Mouse (Mus musculus): Measurements from ENCODE around the gene Cct7. TPM values are rescaled to one million over a fixed set of nuclear protein-coding genes. Genes with fewer than 3 reads are reported as not detected.
"Not testable (repeated sequence)": the region's sequence is repeated elsewhere in the genome, so short reads cannot be mapped to it uniquely, and the experiment has no call there.

Gene Cct7
- 100 to 1,000 TPM; 214 to 247 (median 220) TPM for total RNA-seq (2022)

DNA sequence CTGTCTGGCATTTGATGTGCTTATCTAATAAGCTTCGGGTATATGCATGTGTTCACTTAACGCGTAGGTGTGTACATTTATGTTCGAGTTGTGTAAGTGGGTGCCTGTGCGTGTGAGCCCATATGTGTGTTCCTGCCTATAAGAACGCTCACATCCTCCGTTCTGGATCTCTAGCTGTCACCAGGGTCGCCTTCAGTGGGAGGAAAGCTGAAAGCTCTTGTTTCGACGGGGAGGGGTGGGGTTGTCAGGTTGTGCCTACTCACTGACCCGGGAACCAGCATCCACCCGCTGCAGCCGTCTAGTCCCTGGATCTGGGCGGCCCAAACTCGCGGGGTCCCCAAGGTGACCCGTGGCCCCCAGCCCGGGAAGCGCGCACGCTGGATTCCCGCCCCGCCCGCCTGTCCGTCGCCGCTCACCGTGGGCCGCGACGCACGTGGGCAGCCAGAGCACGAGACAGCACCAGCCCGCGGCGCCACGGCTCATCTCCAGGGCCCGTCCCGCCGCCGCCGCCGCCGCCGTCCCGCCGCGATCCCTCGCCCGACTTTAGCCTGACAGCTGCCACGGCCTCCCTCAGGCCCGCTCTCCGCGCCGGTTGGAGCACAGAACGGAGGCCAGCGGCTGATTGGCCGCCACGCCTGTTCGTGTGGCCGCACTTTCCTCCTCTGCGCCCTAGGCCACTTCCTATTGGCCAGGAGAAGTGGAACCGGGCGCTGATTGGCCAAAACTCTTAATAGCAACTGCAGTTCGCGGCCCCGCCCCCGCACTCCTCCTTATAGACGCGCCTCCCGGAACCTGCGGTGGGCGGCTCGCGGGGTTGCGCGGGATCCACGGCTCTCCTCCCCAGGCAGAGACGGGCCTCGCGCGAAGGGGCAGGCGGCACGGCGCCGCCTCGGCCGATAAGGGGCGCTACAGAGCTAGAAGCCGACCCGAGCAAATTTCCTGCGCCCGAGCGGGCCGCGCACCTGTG lies at the start of gene Cct7:
Gene Cct7 (plus strand): TSS at position 818 of the 967 bp plus-strand sequence.
- peak; percentile 98 to 99 for DNase-seq (ENCODE audit: low spot score in 2 of 2)

GRCm38 (mm10) chr6:85402613-85403012 lies 48.7 kb upstream of the Cct7 start:
- no peak for DNase-seq (ENCODE audit: low spot score in 2 of 2)

- DNase-seq (ENCODE audit: low spot score in 2 of 2) = no peak
Measured at GRCm38 (mm10) chr6:85403039-85403438, 48.3 kb upstream of the Cct7 start.

DNA sequence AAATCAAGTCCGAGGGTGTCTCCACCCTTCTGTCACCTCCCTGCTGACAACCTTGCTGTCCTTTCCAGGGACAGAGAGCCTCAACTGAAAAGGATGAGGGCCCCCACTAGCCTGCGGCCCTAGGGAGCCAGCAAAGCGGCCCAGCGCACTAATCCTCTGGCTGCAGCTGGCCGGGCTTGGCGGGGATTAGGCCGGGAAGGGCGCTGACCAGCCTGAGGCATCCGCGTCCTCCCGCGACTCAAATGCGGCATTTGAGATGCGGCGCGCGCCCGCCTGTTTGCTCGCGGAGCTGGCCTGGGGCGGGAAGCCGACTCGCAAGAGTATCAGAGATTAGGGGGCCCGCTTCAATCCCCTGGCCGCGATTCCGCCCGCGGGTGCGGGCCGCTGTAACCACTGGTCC lies 42.3 kb upstream of the Cct7 start:
- DNase-seq (ENCODE audit: low spot score in 2 of 2) = no peak

- DNase-seq (ENCODE audit: low spot score in 2 of 2) = no peak
Measured at GRCm38 (mm10) chr6:85410771-85411273, 40.5 kb upstream of the Cct7 start.

- DNase-seq (ENCODE audit: low spot score in 2 of 2) = no peak
Measured at GRCm38 (mm10) chr6:85415829-85416228, 35.5 kb upstream of the Cct7 start.

GRCm38 (mm10) chr6:85419150-85419549 lies 32.2 kb upstream of the Cct7 start:
- no peak for DNase-seq (ENCODE audit: low spot score in 2 of 2)

GRCm38 (mm10) chr6:85423836-85424379 lies 27.4 kb upstream of the Cct7 start, which contains the start of gene Noto:
Gene Noto, plus strand, starts transcription at chr6:85423886.
- DNase-seq (ENCODE audit: low spot score in 2 of 2) = no peak

GRCm38 (mm10) chr6:85431274-85431841 lies 20.0 kb upstream of the Cct7 start:
- DNase-seq (ENCODE audit: low spot score in 2 of 2) = no peak

DNA sequence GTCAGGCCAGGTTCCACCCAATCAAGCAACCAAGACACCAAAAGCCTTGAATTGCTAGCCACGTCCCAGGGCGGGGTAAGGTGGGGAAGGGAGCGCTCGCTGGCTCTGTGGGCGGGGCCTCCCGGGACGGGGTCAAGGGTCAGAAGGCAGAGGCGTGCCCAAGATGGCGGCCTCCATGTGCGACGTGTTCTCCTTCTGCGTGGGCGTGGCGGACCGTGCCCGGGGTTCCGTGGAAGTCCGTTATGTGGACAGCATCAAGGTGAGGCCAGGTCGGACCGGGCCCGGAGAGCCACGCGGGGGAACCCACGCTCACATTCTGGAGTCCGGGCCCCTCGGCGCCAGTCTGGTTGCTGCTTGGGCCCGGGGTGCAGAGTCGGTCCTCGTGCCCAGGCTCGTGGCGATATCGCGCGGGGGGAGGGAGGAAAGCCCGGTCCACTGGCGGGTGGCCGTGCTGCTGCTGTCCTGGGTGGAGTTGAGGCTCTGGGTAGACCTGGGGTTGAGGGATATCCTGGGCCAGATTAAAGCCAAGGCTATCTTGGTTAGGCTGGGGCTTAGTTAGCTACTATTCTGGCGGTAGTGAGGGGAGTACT lies 19.4 kb upstream of the Cct7 start, which contains the start of gene Smyd5:
Gene Smyd5 (plus strand): TSS at position 148 of the 590 bp plus-strand sequence.
- DNase-seq (ENCODE audit: low spot score in 2 of 2) = peak; percentile 75 to 80

DNA sequence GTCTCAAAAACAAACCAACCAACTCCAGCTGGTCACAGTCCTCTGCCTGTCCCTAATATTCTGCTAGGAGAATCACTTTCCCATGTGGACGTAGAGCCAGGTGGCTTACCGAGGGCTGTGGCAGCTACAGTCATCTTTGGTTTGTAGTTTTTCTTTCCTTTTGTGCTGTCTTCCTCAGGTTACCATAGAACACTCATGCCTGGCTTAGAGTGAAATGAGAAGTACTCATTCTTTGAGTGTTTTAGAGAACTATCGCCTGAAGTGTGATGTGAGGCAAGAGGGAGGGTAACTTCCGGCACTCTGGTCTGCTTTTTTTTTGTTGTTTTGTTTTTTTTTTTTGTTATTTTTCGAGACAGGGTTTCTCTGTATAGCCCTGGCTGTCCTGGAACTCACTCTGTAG lies 17.4 kb upstream of the Cct7 start:
- no peak for DNase-seq (ENCODE audit: low spot score in 2 of 2)

GRCm38 (mm10) chr6:85436204-85436603 lies 15.1 kb upstream of the Cct7 start:
- DNase-seq (ENCODE audit: low spot score in 2 of 2) = no peak

- DNase-seq (ENCODE audit: low spot score in 2 of 2) = no peak
Measured at GRCm38 (mm10) chr6:85436631-85437030, 14.7 kb upstream of the Cct7 start.

DNA sequence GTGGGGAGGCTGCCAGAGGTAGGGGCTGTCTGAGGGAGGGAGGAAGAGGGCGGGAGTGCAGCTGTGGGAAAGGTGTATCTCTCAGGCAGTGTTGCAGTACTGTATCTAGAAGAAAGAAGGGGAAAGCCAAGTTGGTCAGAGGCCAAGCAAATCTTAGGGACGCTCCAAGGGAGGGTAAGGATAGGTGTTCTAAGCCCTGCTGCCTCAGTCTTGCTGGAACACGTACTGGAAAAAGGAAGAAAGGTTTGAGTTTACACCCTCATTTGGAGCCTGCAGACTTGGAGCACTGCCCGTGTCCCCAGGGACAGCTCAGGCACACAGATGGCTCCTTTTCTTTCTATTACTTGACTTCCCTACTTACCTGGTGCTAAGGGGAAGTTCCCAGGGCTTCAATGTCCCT lies 10.2 kb upstream of the Cct7 start:
- no peak for DNase-seq (ENCODE audit: low spot score in 2 of 2)

GRCm38 (mm10) chr6:85443488-85444233 lies 7.7 kb upstream of the Cct7 start:
- DNase-seq (ENCODE audit: low spot score in 2 of 2) = no peak

GRCm38 (mm10) chr6:85444266-85444965 lies 6.9 kb upstream of the Cct7 start:
- DNase-seq (ENCODE audit: low spot score in 2 of 2) = no peak

- DNase-seq (ENCODE audit: low spot score in 2 of 2) = no peak
Measured at GRCm38 (mm10) chr6:85445286-85445685, 6.0 kb upstream of the Cct7 start.

DNA sequence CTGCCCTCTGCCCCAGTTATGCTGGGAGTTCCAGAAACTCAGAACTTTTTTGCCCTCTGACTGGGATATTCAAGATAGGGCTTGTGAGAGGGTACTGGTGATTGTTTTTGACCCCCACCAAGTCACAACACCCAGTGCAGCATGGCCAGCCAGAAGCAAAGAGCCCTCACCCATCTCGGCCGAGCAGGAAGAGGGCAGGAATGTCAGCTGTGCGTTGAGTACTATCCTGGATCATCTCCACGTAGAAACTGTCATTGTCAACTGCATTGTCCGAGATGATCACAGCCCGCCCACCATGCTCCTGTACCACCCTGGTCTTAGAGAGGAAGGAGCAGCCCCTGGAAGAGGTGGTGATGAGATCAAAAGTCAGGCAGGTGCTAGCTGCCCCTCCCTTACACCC lies 4.0 kb upstream of the Cct7 start:
- DNase-seq (ENCODE audit: low spot score in 2 of 2) = no peak

GRCm38 (mm10) chr6:85450140-85450539 lies 1.2 kb upstream of the Cct7 start:
- not testable (repeated sequence) for DNase-seq (ENCODE audit: low spot score in 2 of 2)

Data from layer of hippocampus, adult 8-10 months (tissue).